Mouse (Mus musculus): Measurements from ENCODE around the gene Snrpa.

Snrpa gene

GRCm38 (mm10) chr7:27195681-27196611 is at the start of gene Snrpa, which contains the start of gene BC024978:
TSS of gene Snrpa (minus strand) at chr7:27196271.
TSS of gene BC024978 (plus strand) at chr7:27195781.
- DNase-seq: peak; percentile 99

- DNase-seq: peak; percentile 43
These were observed 48.0 kb upstream of the Snrpa start for GRCm38 (mm10) chr7:27244088-27244487.

- DNase-seq: no peak
These were observed 47.1 kb upstream of the Snrpa start for GRCm38 (mm10) chr7:27243211-27243610.

- DNase-seq: no peak
These were observed 42.5 kb upstream of the Snrpa start for GRCm38 (mm10) chr7:27238568-27238967.

- no peak for DNase-seq
These were observed 41.5 kb upstream of the Snrpa start for GRCm38 (mm10) chr7:27237527-27237926.

- no peak for DNase-seq
These were observed 39.7 kb upstream of the Snrpa start for GRCm38 (mm10) chr7:27235726-27236125.

- DNase-seq: no peak
These were observed 37.2 kb upstream of the Snrpa start for GRCm38 (mm10) chr7:27233300-27233699.

GRCm38 (mm10) chr7:27232781-27233281 is 36.8 kb upstream of the Snrpa start, which contains the start of gene Coq8b:
TSS of gene Coq8b (plus strand) at chr7:27233023.
- peak; percentile 98 for DNase-seq

- peak; percentile 75 for DNase-seq
These were observed 35.7 kb upstream of the Snrpa start for GRCm38 (mm10) chr7:27231693-27232331.

GRCm38 (mm10) chr7:27230781-27231180 is 34.7 kb upstream of the Snrpa start:
- DNase-seq: no peak

- DNase-seq: no peak
These were observed 32.8 kb upstream of the Snrpa start for GRCm38 (mm10) chr7:27228865-27229264.

- DNase-seq: peak; percentile 98
These were observed 32.3 kb upstream of the Snrpa start, which contains the start of gene Itpkc for GRCm38 (mm10) chr7:27228281-27228821. TSS of gene Itpkc (minus strand) at chr7:27228661.

- peak; percentile 19 for DNase-seq
These were observed 31.6 kb upstream of the Snrpa start for GRCm38 (mm10) chr7:27227676-27228075.

- no peak for DNase-seq
These were observed 31.2 kb upstream of the Snrpa start for GRCm38 (mm10) chr7:27227276-27227675.

GRCm38 (mm10) chr7:27224877-27225575 is 29.0 kb upstream of the Snrpa start:
- DNase-seq: peak; percentile 42

GRCm38 (mm10) chr7:27222538-27222937 is 26.5 kb upstream of the Snrpa start:
- no peak for DNase-seq

- DNase-seq: no peak
These were observed 25.9 kb upstream of the Snrpa start for GRCm38 (mm10) chr7:27221939-27222338.

- no peak for DNase-seq
These were observed 23.9 kb upstream of the Snrpa start for GRCm38 (mm10) chr7:27219937-27220336.

GRCm38 (mm10) chr7:27218586-27218985 is 22.5 kb upstream of the Snrpa start:
- no peak for DNase-seq

- DNase-seq: no peak
These were observed 16.6 kb upstream of the Snrpa start for GRCm38 (mm10) chr7:27212626-27213025.

GRCm38 (mm10) chr7:27203730-27204449 is 7.8 kb upstream of the Snrpa start:
- DNase-seq: no peak

- DNase-seq: no peak
These were observed 2.7 kb upstream of the Snrpa start for GRCm38 (mm10) chr7:27198779-27199178.
